Mouse (Mus musculus) spleen, adult 18-20 months (tissue): ENCODE measurements around the gene Tcf7l2.

Source experiments
- DNase-seq, 2 experiments: peaks; one replicate each; pipeline ENCODE4 v3.0.0; 2022; ENCODE audit warnings: mixed read lengths in 2 of 2

The Tcf7l2 gene

GRCm38 (mm10) chr19:55914614-55915211, 173.1 kb downstream of the Tcf7l2 start:
- no peak for DNase-seq

GRCm38 (mm10) chr19:55915506-55915905, 173.9 kb downstream of the Tcf7l2 start:
- no peak for DNase-seq

GRCm38 (mm10) chr19:55916211-55916610, 174.6 kb downstream of the Tcf7l2 start:
- no peak for DNase-seq

GRCm38 (mm10) chr19:55923789-55924426, 182.3 kb downstream of the Tcf7l2 start:
- DNase-seq = no peak

GRCm38 (mm10) chr19:55924800-55925199, 183.2 kb downstream of the Tcf7l2 start:
- no peak for DNase-seq

- no peak for DNase-seq
These were observed 183.8 kb downstream of the Tcf7l2 start for GRCm38 (mm10) chr19:55925425-55925803.

GRCm38 (mm10) chr19:55925804-55926521, 184.3 kb downstream of the Tcf7l2 start:
- DNase-seq = no peak

- no peak for DNase-seq
These were observed 185.4 kb downstream of the Tcf7l2 start for GRCm38 (mm10) chr19:55926858-55927673.

- DNase-seq = no peak
These were observed 186.0 kb downstream of the Tcf7l2 start for GRCm38 (mm10) chr19:55927674-55928061.

GRCm38 (mm10) chr19:55928674-55929073, 187.1 kb downstream of the Tcf7l2 start:
- DNase-seq = no peak

- no peak for DNase-seq
These were observed 190.0 kb downstream of the Tcf7l2 start for GRCm38 (mm10) chr19:55931642-55932041.

GRCm38 (mm10) chr19:55933947-55934729, 192.5 kb downstream of the Tcf7l2 start:
- DNase-seq = no peak

- DNase-seq = no peak
These were observed 193.0 kb downstream of the Tcf7l2 start for GRCm38 (mm10) chr19:55934730-55935003.

- no peak for DNase-seq
These were observed 195.4 kb downstream of the Tcf7l2 start for GRCm38 (mm10) chr19:55937026-55937425.

GRCm38 (mm10) chr19:55938254-55939046, 196.8 kb downstream of the Tcf7l2 start:
- DNase-seq = no peak

- no peak for DNase-seq
These were observed 197.5 kb downstream of the Tcf7l2 start for GRCm38 (mm10) chr19:55939090-55939489.

GRCm38 (mm10) chr19:55939719-55940118, 198.1 kb downstream of the Tcf7l2 start:
- DNase-seq = no peak

GRCm38 (mm10) chr19:55940538-55941252, 199.1 kb downstream of the Tcf7l2 start:
- DNase-seq = no peak

GRCm38 (mm10) chr19:55941253-55942125, 199.9 kb downstream of the Tcf7l2 start:
- no peak for DNase-seq

GRCm38 (mm10) chr19:55951397-55951796, 209.8 kb downstream of the Tcf7l2 start:
- DNase-seq = no peak
